Mouse (Mus musculus): ENCODE data around the gene Ints14.

- no peak for TF ChIP-seq CTCF (conservative IDR thresholded peaks at IDR 0.05 in 1 of 2, IDR thresholded peaks at IDR 0.05 in 1 of 2; ENCODE audit: low read depth in 2 of 2, low read length in 2 of 2)
- TF ChIP-seq E2F4 (IDR thresholded peaks at IDR 0.05; ENCODE audit: insufficient replicate concordance, low read depth, low read length): no peak
- no peak for TF ChIP-seq POLR2A (IDR thresholded peaks at IDR 0.05; ENCODE audit: low read depth, low read length)
- no peak for TF ChIP-seq MEF2A (IDR thresholded peaks at IDR 0.05; ENCODE audit: borderline replicate concordance, low read depth, low read length)
Observed at GRCm38 (mm10) chr9:65027241-65027640, 66.5 kb downstream of the Ints14 start.

Data from CH12.LX (cell line).